Mouse (Mus musculus) lung, adult 2 months (tissue): ENCODE measurements around the gene Actl6b. TPM values are rescaled to one million over a fixed set of nuclear protein-coding genes. Genes with fewer than 3 reads are reported as not detected.
A peak's percentile ranks its signal among the peaks of the same experiment; 100 is the strongest.

ENCODE experiments used
- DNase-seq: peaks from one replicate; pipeline ENCODE4 v3.0.0; 2022
- H3K4me1 ChIP-seq: fragments of 200-500 bp; 2 replicates; pipeline ENCODE4 v1.6.1; 2011; ENCODE audit warnings: low read length; ENCODE audit not compliant: control insufficient read depth, insufficient read depth
- H3K4me3 ChIP-seq: fragments of 200-500 bp; replicated peaks from 2 replicates; pipeline ENCODE3; 2011; ENCODE audit warnings: low read depth, mild to moderate bottlenecking, control low read depth, low read length; ENCODE audit errors: extremely low read depth
- CTCF ChIP-seq: fragments of 200-500 bp; IDR thresholded peaks from 2 replicates; pipeline ENCODE4 v1.5.1; 2011; ENCODE audit warnings: mild to moderate bottlenecking, low read length, control low read depth; ENCODE audit not compliant: insufficient read depth
- POLR2A ChIP-seq: fragments of 200-500 bp; IDR thresholded peaks from 2 replicates; pipeline ENCODE4 v1.6.1; 2011; ENCODE audit warnings: low read depth, mild to moderate bottlenecking, control low read depth, low read length, borderline replicate concordance; ENCODE audit errors: extremely low read depth
- WGBS: fragments of 180-500 bp; shearing (Covaris S2); methylation state at CpG from one replicate; pipeline ENCODE4 v1.1.7; 2018; 5-methylcytosine and 5-hydroxymethylcytosine counted together
- polyA plus RNA-seq: library from polyadenylated mRNA; depleted of rRNA; stranded (reverse); fragments of >200 nt; gene quantifications from 2 replicates; pipeline ENCODE4 v1.2.3, GENCODE M21; 2012

The Actl6b gene
- polyA plus RNA-seq, 1 experiment = not detected

DNA sequence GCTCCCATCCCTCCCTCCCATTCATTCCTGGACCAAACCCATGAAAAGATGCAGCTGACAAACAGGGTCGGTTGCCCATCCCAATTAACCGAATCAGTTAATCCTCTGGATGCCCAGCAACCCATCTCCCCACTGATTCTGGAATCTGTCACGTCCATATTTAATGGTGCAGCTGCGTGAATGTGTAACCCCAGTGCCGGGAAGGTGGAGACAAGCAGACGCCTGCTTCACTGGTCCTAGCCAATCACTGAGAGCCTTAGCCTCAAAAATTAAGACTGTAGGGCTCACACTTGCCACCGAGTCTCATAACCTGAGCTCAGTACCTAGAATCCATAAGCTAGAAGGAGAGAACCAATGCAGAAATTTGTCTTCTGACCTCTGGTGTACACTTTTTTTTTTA lies 42.6 kb downstream of the Actl6b start:
- Histone ChIP-seq H3K4me3 (no peak overlapping the region), H3K4me1 (peaks cover 5% of the 10 kb centered on the region)
- no peak for TF ChIP-seq POLR2A
- no peak for TF ChIP-seq CTCF
- no peak for DNase-seq
- WGBS = 85% methylated on average over 7 of the region's 7 CpGs

DNA sequence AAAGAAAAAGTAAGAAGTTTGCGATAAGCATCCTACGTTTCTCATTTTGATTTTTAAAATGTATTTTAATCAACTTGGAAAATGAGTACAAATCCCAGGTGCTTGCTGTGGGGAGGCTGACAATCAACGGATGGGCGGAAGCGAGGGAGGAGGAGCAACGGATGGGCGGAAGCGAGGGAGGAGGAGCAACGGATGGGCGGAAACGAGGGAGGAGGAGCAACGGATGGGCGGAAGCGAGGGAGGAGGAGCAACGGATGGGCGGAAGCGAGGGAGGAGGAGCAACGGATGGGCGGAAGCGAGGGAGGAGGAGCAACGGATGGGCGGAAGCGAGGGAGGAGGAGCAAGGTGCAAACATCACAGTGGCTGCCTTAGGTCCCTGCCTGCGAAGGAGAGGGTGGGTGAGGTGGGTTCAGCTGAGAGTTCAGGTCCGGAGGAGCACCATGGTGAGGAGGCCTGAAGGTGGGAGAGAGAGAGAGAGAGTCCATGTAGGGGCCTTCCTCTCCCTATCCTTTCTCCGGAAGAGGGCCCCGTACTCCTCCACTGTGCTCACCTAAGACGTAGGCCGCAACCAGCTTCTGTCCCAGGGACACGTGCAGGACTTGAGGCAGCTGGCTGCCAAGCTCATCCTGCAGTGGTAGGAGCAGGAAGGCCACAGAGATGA lies 43.4 kb downstream of the Actl6b start:
- Histone ChIP-seq H3K4me1 (peaks cover 5% of the 10 kb centered on the region), H3K4me3 (peak overlapping the region; percentile 35)
- WGBS = 33% methylated on average over 30 of the region's 30 CpGs
- DNase-seq = no peak
- TF ChIP-seq CTCF (no peak), POLR2A (peak; percentile 59; the same call in 1 of the 2 replicates)

DNA sequence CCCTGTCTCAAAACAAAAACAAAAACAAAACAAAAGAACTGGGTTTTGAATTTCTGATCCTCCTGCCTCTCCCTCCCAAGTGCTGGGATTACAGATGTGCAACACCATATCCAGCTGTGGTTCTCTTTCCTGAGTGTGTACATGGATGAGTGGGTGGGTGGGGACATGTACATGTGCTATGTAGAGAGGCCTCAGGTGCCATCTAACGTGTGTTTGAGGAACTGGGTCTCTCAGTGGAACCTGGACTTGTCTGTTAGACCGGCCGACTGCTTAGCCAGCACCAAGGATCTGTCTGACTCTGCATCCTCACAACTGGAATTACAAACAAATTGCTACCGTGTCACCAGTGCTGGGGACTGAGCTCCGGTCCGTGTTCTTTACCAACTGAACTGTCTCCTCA lies 44.3 kb downstream of the Actl6b start:
- WGBS = 88% methylated on average over 6 of the region's 6 CpGs

DNA sequence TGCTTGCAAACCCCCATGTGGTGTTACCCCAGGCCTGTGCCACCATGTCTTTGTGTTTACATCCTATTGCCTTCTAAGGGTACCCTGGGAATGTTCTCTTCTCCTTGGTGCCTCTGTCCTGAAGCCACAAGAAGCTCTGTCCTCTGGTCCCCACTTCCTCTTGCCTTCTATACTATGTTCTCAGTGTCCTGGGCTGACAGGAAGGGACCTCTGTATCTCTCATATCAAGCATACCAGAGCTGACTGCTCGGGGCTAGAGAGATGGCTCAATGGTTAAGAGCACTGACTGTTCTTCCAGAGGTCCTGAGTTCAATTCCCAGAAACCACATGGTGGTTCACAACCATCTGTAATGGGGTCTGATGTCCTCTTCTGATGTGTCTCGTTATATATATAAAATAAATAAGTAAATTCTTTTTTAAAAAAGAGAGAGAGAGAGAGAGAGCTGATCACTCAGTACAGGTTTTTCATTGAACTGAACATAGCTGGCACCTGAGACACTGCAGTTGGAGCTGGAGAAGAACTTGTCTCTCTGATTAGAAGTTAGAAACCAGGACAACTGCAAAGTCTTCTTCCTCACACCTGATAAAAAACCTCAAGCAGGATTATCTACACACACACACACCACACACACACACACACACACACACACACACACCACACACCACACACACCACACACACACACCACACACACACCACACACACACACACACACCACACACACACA lies 44.9 kb downstream of the Actl6b start:
- WGBS = 59% methylated on average over 2 of the region's 2 CpGs
- Histone ChIP-seq H3K4me3 (no peak overlapping the region), H3K4me1 (peaks cover 10% of the 10 kb centered on the region)
- TF ChIP-seq CTCF (no peak), POLR2A (no peak)
- no peak for DNase-seq

More for the DNA sequence above, 44.3 kb downstream of the Actl6b start:
- Histone ChIP-seq H3K4me1 (peaks cover 9% of the 10 kb centered on the region), H3K4me3 (no peak overlapping the region)
- DNase-seq = no peak
- TF ChIP-seq POLR2A (no peak), CTCF (no peak)

DNA sequence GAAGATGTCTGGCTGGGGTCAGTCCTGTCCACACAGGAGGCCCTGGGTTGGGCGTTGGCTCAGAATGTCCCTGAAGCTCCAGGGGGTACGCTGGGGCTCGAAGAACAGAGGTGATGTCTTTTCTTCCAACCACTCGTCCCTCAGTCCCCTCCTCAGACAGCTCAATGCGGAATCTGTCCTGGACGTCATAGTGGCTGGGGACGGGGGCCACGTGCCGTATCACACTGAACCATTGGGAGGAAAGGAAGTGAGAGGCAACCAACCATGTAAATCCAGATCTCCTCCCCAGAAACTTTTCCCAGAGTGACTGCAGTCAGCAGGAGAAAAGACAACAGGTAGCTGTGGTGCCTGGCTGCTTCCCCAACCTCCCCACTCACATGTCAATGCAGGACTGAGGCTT lies 46.3 kb downstream of the Actl6b start:
- peaks cover 10% of the 10 kb centered on the region for H3K4me1 ChIP-seq
- TF ChIP-seq POLR2A (no peak), CTCF (no peak)
- peak overlapping the region; percentile 31 for H3K4me3 ChIP-seq
- DNase-seq = no peak
- WGBS = 43% methylated on average over 9 of the region's 9 CpGs

DNA sequence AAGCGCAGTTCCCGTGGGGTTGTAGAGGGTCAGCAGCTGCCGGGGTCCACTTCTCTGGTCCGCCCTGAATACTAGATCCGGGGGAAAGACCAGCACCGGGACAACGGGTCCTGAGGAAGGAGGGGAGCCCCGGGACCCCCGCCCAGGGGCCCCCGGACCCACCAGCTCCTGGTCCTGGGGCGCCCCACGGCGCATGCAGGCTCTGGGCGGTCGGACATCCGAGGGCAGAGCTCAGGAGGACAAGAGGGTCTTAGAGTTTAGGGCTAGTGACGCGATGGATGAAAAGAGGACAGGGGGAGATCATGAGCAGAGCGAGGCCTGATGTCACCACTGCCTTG lies 46.9 kb downstream of the Actl6b start:
- peak overlapping the region; percentile 91 for H3K4me3 ChIP-seq
- 0% methylated on average over 19 of the region's 19 CpGs for WGBS
- no peak for DNase-seq

DNA sequence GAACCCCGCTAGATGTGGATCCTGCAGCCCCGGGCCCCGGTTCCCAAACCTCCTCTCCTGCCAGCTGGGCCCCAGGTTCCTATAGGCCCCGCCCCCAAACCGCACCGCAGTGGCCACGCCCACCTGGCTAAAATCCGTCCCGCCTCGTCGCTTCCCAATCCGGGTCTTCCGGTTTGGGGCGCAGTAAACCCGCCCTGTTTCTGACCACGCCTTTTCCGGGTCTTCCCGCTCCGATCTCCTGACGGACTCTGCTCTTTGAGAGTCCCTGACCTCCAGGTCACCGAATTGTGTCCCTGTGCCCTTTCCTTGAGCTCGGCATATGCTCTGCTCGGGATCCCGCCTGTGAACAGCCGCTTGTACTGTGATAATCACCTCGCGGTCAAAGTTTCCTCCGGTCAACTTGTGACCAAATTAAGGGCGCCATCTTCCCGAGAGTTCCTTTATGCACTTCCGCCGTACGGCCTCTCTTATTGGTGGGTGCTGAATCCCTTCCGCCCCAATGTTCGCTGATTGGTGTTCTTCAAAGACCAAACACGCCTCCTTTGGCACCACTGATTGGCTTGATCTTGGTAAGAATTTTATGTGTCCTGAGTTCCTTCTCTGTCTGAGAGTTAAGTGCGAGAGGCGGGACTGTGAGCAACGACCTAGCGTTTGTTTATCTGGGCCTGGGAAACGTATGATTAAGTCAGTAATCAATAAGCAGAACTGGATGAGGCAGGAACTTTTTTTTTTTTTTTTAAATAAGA lies 47.5 kb downstream of the Actl6b start, which contains the start of gene Mospd3:
Mospd3 (minus strand) TSS at position 440 of the 746 bp plus-strand sequence.
- under 1% methylated on average over 41 of the region's 41 CpGs for WGBS
- Histone ChIP-seq H3K4me3 (peak within 1 kb of the TSS; percentile 91), H3K4me1 (peaks cover 10% of the 10 kb centered on the region)
- peak; percentile 97 for DNase-seq
- TF ChIP-seq POLR2A = peak; percentile 56; the same call in 1 of the 2 replicates
- TF ChIP-seq CTCF = no peak

More for the DNA sequence above, 46.9 kb downstream of the Actl6b start:
- TF ChIP-seq POLR2A = no peak
- no peak for TF ChIP-seq CTCF
- H3K4me1 ChIP-seq = peaks cover 10% of the 10 kb centered on the region

DNA sequence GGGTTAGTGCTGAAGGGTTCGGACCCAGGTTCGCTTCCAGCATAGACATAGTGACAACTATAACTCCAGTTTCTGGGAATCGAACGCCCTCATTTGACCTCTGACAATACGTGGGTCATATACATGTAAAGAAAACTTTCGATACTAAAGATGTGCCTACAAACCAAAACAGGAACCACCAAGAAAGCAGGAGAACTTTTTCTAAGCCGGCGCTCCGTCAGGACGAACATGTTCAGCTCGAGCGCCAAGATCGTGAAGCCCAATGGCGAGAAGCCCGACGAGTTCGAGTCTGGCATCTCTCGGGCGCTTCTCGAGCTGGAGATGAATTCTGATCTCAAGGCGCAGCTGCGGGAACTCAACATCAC lies 48.0 kb downstream of the Actl6b start:
- Histone ChIP-seq H3K4me3 (peak overlapping the region; percentile 58), H3K4me1 (peaks cover 10% of the 10 kb centered on the region)
- peak; percentile 38 for DNase-seq
- TF ChIP-seq CTCF = no peak
- 0 out of 2 replicates have a peak, but pooled peaks have one; percentile 17 for TF ChIP-seq POLR2A
- WGBS = under 1% methylated on average over 22 of the region's 22 CpGs

DNA sequence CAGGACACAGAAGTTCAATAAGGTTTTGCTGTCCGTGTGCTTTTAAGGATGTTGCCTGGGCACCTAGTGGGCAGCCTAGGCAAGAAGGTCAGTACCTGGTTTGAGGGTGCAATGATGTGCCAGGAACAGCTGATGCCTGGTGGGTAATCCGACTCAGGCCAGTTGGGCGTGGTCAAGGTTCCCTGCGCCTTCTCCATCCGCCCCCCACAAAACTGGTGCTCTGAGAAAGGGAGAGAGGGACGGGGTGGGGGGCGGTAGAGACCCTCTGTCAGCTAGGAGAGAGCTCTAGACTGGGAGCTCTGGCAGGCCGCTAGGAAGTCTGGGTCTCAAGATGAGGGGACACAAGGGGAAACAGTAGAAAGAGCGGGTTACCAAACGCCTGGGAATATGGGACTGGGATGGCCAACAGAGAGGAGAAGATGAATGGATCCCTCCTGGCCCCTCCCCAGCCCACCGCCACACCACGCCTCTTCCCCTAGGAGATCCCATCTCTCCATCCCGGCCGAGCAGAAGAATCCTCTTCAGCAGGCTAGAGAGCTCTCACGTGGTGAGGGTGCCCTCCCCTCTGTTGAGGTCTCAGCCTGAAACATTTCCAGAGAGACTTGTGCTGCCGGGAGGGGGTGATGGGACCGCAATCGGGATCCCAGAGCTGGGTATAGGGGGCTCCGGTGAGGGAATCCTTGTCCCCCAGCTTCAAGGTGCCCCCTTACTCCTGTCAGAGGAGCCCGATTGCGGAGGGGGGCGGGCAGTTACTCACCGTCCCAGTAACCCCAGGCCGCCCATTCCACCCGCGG lies 54.7 kb downstream of the Actl6b start:
- DNase-seq = peak; percentile 32
- H3K4me1 ChIP-seq = peaks cover 10% of the 10 kb centered on the region; the same call in 1 of the 2 replicates
- no peak for TF ChIP-seq CTCF
- no peak for TF ChIP-seq POLR2A

More for the DNA sequence above, 54.7 kb downstream of the Actl6b start:
- H3K4me3 ChIP-seq = no peak overlapping the region
- 48% methylated on average over 26 of the region's 26 CpGs for WGBS
